Mouse (Mus musculus) liver, embryonic 16.5 days (tissue): Measurements from ENCODE around the gene Lingo1. TPM values are rescaled to one million over a fixed set of nuclear protein-coding genes. Genes with fewer than 3 reads are reported as not detected.

Source experiments
- ATAC-seq: fragments of 200-750 bp; cut with Nextera tagmentation; 2 replicates; pipeline ENCODE4 v1.8.0; 2017; ENCODE audit warnings: low read depth, mild to moderate bottlenecking, moderate number of reproducible peaks, moderate library complexity
- H3K27ac ChIP-seq: fragments of 300-500 bp; sonication (generic); 2 replicates; pipeline ENCODE4 v1.5.1; 2014; ENCODE audit warnings: mild to moderate bottlenecking, low read length
- H3K27me3 ChIP-seq: fragments of 300-500 bp; sonication (generic); 2 replicates; pipeline ENCODE4 v1.6.1; 2014; ENCODE audit warnings: low read depth, low read length, mixed read lengths; ENCODE audit not compliant: control insufficient read depth, insufficient read depth
- H3K36me3 ChIP-seq: fragments of 300-500 bp; sonication (generic); 2 replicates; pipeline ENCODE4 v1.6.1; 2014; ENCODE audit warnings: mild to moderate bottlenecking; ENCODE audit not compliant: control insufficient read depth, insufficient read depth
- H3K4me1 ChIP-seq: fragments of 300-500 bp; sonication (generic); 2 replicates; pipeline ENCODE4 v1.6.1; 2014; ENCODE audit warnings: low read depth, low read length, mixed read lengths; ENCODE audit not compliant: control insufficient read depth
- H3K4me2 ChIP-seq: fragments of 300-500 bp; sonication (generic); 2 replicates; pipeline ENCODE4 v1.6.1; 2014; ENCODE audit warnings: low read depth, low read length, mixed read lengths
- H3K4me3 ChIP-seq: fragments of 300-500 bp; sonication (generic); 2 replicates; pipeline ENCODE4 v1.5.1; 2014; ENCODE audit warnings: low read depth, mild to moderate bottlenecking, low read length
- H3K9ac ChIP-seq: fragments of 300-500 bp; sonication (generic); 2 replicates; pipeline ENCODE4 v1.6.1; 2014; ENCODE audit warnings: low read depth, low read length
- H3K9me3 ChIP-seq: fragments of 300-500 bp; sonication (generic); replicated peaks from 2 replicates; pipeline ENCODE4 v1.6.1; 2016; ENCODE audit warnings: low read length; ENCODE audit not compliant: control insufficient read depth
- WGBS: fragments of 180-500 bp; shearing (Covaris S2); extraction: QIAGEN DNeasy Blood & Tissue Kit; methylation state at CpG from one replicate; pipeline ENCODE4 v1.1.7; 2014; ENCODE audit not compliant: insufficient replicate concordance; 5-methylcytosine and 5-hydroxymethylcytosine counted together
- polyA plus RNA-seq: library from polyadenylated mRNA; unstranded; fragments of >200 nt; fragmentation: Nextera tagmentation; extraction: Ambion mirVana; gene quantifications from 2 replicates; pipeline ENCODE4 v1.2.1, GENCODE M21; 2015

Lingo1 gene
- polyA plus RNA-seq, 1 experiment from 2014 or later = 0.20 TPM

DNA sequence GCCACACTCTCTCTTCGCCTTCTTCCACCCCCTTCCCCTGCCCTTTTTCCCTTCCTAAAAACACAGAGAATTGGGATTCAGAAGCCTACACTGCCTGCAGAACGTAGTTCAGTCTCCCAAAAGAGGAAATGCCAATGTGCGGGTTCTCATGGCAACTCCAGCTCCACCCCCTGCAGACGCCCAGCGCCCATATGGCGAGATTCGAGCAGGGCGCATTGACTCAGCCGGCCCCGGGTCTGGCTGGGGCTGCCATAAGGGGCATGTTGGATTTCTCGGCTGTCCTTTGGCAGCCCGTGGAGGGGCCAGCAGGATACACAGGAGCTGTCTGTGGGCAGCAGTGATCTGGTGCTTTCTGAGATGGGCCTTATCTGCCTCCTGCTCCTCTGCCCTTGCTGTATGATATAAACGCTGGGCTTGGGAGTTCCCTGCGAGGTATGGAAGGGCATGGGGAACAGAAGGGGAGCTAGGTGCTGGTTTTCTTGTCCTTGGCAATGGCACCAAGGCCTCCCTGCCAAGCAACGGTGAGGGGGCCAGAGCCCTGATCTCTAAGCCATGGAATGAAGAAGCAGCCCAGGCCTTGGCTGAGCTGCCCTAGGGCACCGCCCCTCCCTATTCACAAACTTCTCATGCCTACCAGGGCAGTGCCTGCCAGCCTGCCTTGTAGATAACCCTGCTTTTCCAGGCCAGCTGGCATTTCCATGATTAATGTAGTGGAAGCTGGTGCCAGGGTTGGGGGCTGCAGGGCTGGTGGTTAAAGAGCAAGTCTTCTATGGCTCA is 139.3 kb downstream of the Lingo1 start:
- no peaks in the 10 kb centered on the region for H3K9me3 ChIP-seq
- no peaks in the 10 kb centered on the region for H3K36me3 ChIP-seq
- WGBS = 32% methylated on average over 16 of the region's 16 CpGs
- no peak overlapping the region for H3K4me3 ChIP-seq
- H3K27ac ChIP-seq = no peak overlapping the region
- H3K4me2 ChIP-seq = no peak overlapping the region
- no peaks in the 10 kb centered on the region for H3K27me3 ChIP-seq
- ATAC-seq = no peak
- H3K4me1 ChIP-seq = no peaks in the 10 kb centered on the region
- H3K9ac ChIP-seq = no peak overlapping the region

- Histone ChIP-seq H3K27me3 (no peaks in the 10 kb centered on the region), H3K9ac (no peak overlapping the region), H3K36me3 (no peaks in the 10 kb centered on the region), H3K4me1 (no peaks in the 10 kb centered on the region), H3K9me3 (no peaks in the 10 kb centered on the region), H3K4me2 (no peak overlapping the region), H3K4me3 (no peak overlapping the region), H3K27ac (no peak overlapping the region)
- no peak for ATAC-seq
- 44% methylated on average over 6 of the region's 6 CpGs for WGBS
Observed at GRCm38 (mm10) chr9:56655167-56655566, 141.1 kb downstream of the Lingo1 start.

DNA sequence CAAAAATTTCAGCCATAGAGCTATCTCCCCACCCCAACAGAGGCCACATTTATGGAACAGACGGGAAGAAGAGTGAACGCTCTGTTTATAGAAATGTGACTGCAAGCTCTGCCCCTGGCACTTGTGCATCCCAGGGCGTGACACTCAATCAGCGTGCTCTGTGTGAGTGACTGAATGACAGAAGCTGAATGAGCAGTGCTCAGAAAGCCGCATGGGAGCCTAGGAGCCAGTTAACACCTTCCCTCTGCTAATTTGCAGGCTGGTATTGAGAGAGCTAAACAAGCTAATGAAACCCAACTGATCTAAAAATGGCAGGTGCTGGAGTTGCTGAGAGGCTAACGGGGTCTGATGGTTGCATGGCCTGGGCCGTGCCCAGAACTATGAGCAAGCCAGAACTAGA is 143.7 kb downstream of the Lingo1 start:
- 63% methylated on average over 7 of the region's 7 CpGs for WGBS
- H3K27ac ChIP-seq = no peak overlapping the region
- no peak overlapping the region for H3K4me3 ChIP-seq
- H3K36me3 ChIP-seq = no peaks in the 10 kb centered on the region
- no peaks in the 10 kb centered on the region for H3K4me1 ChIP-seq
- ATAC-seq = no peak
- no peaks in the 10 kb centered on the region for H3K27me3 ChIP-seq
- H3K9me3 ChIP-seq = no peaks in the 10 kb centered on the region
- no peak overlapping the region for H3K4me2 ChIP-seq
- H3K9ac ChIP-seq = no peak overlapping the region

GRCm38 (mm10) chr9:56651586-56651985 is 144.7 kb downstream of the Lingo1 start:
- Histone ChIP-seq H3K9me3 (no peaks in the 10 kb centered on the region), H3K36me3 (no peaks in the 10 kb centered on the region), H3K4me2 (no peak overlapping the region), H3K4me1 (no peaks in the 10 kb centered on the region), H3K27me3 (no peaks in the 10 kb centered on the region), H3K4me3 (no peak overlapping the region), H3K27ac (no peak overlapping the region), H3K9ac (no peak overlapping the region)
- no peak for ATAC-seq
- 21% methylated on average over 2 of the region's 2 CpGs for WGBS

- Histone ChIP-seq H3K27me3 (no peaks in the 10 kb centered on the region), H3K4me3 (no peak overlapping the region), H3K4me1 (no peaks in the 10 kb centered on the region), H3K4me2 (no peak overlapping the region), H3K9me3 (no peaks in the 10 kb centered on the region), H3K9ac (no peak overlapping the region), H3K27ac (no peak overlapping the region), H3K36me3 (no peaks in the 10 kb centered on the region)
- 65% methylated on average over 15 of the region's 15 CpGs for WGBS
- no peak for ATAC-seq
Observed at GRCm38 (mm10) chr9:56646227-56647025, 149.8 kb downstream of the Lingo1 start.

- H3K4me2 ChIP-seq = no peak overlapping the region
- H3K9me3 ChIP-seq = no peaks in the 10 kb centered on the region
- no peak overlapping the region for H3K27ac ChIP-seq
- H3K4me3 ChIP-seq = no peak overlapping the region
- H3K4me1 ChIP-seq = no peaks in the 10 kb centered on the region
- WGBS = 59% methylated on average over 5 of the region's 5 CpGs
- H3K36me3 ChIP-seq = no peaks in the 10 kb centered on the region
- H3K27me3 ChIP-seq = no peaks in the 10 kb centered on the region; the same call in 1 of the 2 replicates
- no peak for ATAC-seq
- no peak overlapping the region for H3K9ac ChIP-seq
Observed at GRCm38 (mm10) chr9:56643474-56643873, 152.8 kb downstream of the Lingo1 start.

GRCm38 (mm10) chr9:56638226-56638905 is 157.9 kb downstream of the Lingo1 start:
- Histone ChIP-seq H3K4me1 (no peaks in the 10 kb centered on the region; the same call in 1 of the 2 replicates), H3K36me3 (no peaks in the 10 kb centered on the region), H3K4me3 (no peak overlapping the region), H3K27me3 (peaks cover 49% of the 10 kb centered on the region), H3K27ac (no peak overlapping the region), H3K9ac (no peak overlapping the region), H3K4me2 (no peak overlapping the region), H3K9me3 (no peaks in the 10 kb centered on the region)
- WGBS = 40% methylated on average over 8 of the region's 8 CpGs
- ATAC-seq = no peak

DNA sequence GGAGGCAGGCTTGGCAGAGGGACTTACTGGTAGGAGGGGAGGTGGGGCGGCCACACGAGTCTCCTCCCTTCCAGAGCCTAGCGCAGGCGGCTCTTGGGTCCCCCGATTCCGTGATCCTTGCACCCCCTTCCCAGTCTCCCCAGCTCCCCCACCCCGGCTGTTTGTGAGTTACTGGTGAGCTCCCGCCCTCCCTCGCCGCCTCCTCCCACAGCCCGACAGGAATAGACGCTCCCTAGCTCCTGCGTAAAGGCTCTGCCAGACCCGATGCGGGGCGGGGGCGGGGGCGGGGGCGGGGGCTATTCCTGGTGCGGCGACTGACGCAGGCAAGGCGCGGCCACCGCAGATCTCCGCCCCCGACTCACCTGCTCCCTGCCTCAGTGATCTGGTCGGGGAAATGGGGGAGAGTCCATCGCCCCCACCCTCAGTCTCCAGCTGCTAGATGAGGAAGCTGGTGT is 158.8 kb downstream of the Lingo1 start:
- H3K4me3 ChIP-seq = no peak overlapping the region
- no peak for ATAC-seq
- H3K9me3 ChIP-seq = no peaks in the 10 kb centered on the region
- H3K27me3 ChIP-seq = peaks cover 56% of the 10 kb centered on the region
- no peaks in the 10 kb centered on the region; the same call in 1 of the 2 replicates for H3K4me1 ChIP-seq
- no peaks in the 10 kb centered on the region for H3K36me3 ChIP-seq
- H3K4me2 ChIP-seq = no peak overlapping the region
- WGBS = 4% methylated on average over 28 of the region's 29 CpGs
- H3K9ac ChIP-seq = no peak overlapping the region
- no peak overlapping the region for H3K27ac ChIP-seq
